Comparison of ENCODE assay signal across 8 mouse cellular contexts in genomic region chr5:106925488-106926368, GRCm38 (mm10). TPM values are rescaled to one million over a fixed set of nuclear protein-coding genes. Genes with fewer than 3 reads are reported as not detected.
A peak's percentile ranks its signal among the peaks of the same experiment; 100 is the strongest.
DNase-seq lines count a peak whose midpoint lies in the region; ATAC-seq and TF ChIP-seq lines count a peak whose summit lies in the region.

Hfm1 (minus strand) TSS chr5:106926321.

- H3K79me2 ChIP-seq in liver, adult 2 months (ENCODE audit: control insufficient read depth, insufficient read depth, low read length): no peaks in the 10 kb centered on the region

- TF ChIP-seq POLR2A in liver, adult 2 months (IDR thresholded peaks at IDR 0.05; ENCODE audit: extremely low read depth, insufficient read depth, low read length): no peak

- H3K36me3 ChIP-seq in embryonic facial prominence, embryonic 10.5 days (replicated peaks): 0 out of 2 replicates have a peak, but pooled peaks cover 3% of the 10 kb centered on the region
- H3K36me3 ChIP-seq in heart, embryonic 11.5 days (ENCODE audit: control insufficient read depth, insufficient read depth, low read length): no peaks in the 10 kb centered on the region
- H3K36me3 ChIP-seq in kidney, postnatal 0 days (ENCODE audit: insufficient read depth, low read length): no peaks in the 10 kb centered on the region
- no peaks in the 10 kb centered on the region for H3K36me3 ChIP-seq in liver, adult 2 months (ENCODE audit: control insufficient read depth, insufficient read depth, low read length)
- H3K36me3 ChIP-seq in stomach, embryonic 16.5 days (ENCODE audit: control insufficient read depth, insufficient read depth, low read length): no peaks in the 10 kb centered on the region

- H3K4me2 ChIP-seq in heart, embryonic 11.5 days: peak within 1 kb of the TSS; percentile 84
- peak within 1 kb of the TSS; percentile 90 for H3K4me2 ChIP-seq in kidney, postnatal 0 days (ENCODE audit: low read length)
- H3K4me2 ChIP-seq in stomach, embryonic 16.5 days (ENCODE audit: low read depth, low read length): peak within 1 kb of the TSS; percentile 94

- peak within 1 kb of the TSS; percentile 76 for H3K9ac ChIP-seq in heart, embryonic 11.5 days (ENCODE audit: low read depth, low read length)
- peak within 1 kb of the TSS; percentile 68 for H3K9ac ChIP-seq in kidney, postnatal 0 days (ENCODE audit: low read depth, low read length)
- H3K9ac ChIP-seq in liver, adult 2 months (ENCODE audit: low read depth, low read length): peak within 1 kb of the TSS; percentile 41
- H3K9ac ChIP-seq in stomach, embryonic 16.5 days (ENCODE audit: low read length): peak within 1 kb of the TSS; percentile 74

- no peaks in the 10 kb centered on the region for H3K9me3 ChIP-seq in embryonic facial prominence, embryonic 10.5 days
- H3K9me3 ChIP-seq in heart, embryonic 11.5 days (replicated peaks; ENCODE audit: control insufficient read depth, low read length): no peaks in the 10 kb centered on the region
- no peaks in the 10 kb centered on the region; the same call in 1 of the 2 replicates for H3K9me3 ChIP-seq in kidney, postnatal 0 days (replicated peaks; ENCODE audit: low read length)
- H3K9me3 ChIP-seq in stomach, embryonic 16.5 days (replicated peaks; ENCODE audit: control insufficient read depth, low read length): no peaks in the 10 kb centered on the region

- DNase-seq in adrenal gland, adult (ENCODE audit: inconsistent age in 2 of 2, low spot score in 1 of 2): peak; percentile 56 to 78
- DNase-seq in adrenal gland, adult 8-10 months: no peak
- peak; percentile 84 for DNase-seq in embryonic facial prominence, embryonic 10.5 days (ENCODE audit: low spot score)
- peak; percentile 73 for DNase-seq in kidney, postnatal 0 days (ENCODE audit: low spot score)
- DNase-seq in liver, adult 2 months (ENCODE audit: extremely low read depth, low read depth, low spot score): no peak
- DNase-seq in naive thymus-derived CD4-positive, alpha-beta T cell, adult 2 months (ENCODE audit: low read depth): peak; percentile 51

- no peaks in the 10 kb centered on the region for H3K27me3 ChIP-seq in embryonic facial prominence, embryonic 10.5 days (replicated peaks; ENCODE audit: low read depth, poor library complexity, severe bottlenecking)
- H3K27me3 ChIP-seq in heart, embryonic 11.5 days (ENCODE audit: control insufficient read depth, insufficient read depth, low read length): no peaks in the 10 kb centered on the region
- no peaks in the 10 kb centered on the region for H3K27me3 ChIP-seq in kidney, postnatal 0 days (ENCODE audit: insufficient read depth, low read length)
- peaks cover 5% of the 10 kb centered on the region; the same call in 1 of the 2 replicates for H3K27me3 ChIP-seq in liver, adult 2 months (ENCODE audit: control insufficient read depth, insufficient read depth, low read length)
- no peaks in the 10 kb centered on the region for H3K27me3 ChIP-seq in stomach, embryonic 16.5 days (ENCODE audit: control insufficient read depth, insufficient read depth, low read length)

- ATAC-seq in heart, embryonic 11.5 days (replicated peaks; ENCODE audit: insufficient number of reproducible peaks, low FRiP score, low TSS enrichment): peak; percentile 83
- peak; percentile 90 for ATAC-seq in kidney, postnatal 0 days (replicated peaks; ENCODE audit: low FRiP score, low read depth)
- ATAC-seq in stomach, embryonic 16.5 days (ENCODE audit: insufficient read depth, low FRiP score): peak; percentile 92

- under 1% methylated on average over 70 of the region's 76 CpGs for WGBS in embryonic facial prominence, embryonic 10.5 days
- WGBS in heart, embryonic 11.5 days (ENCODE audit: insufficient replicate concordance): 2% methylated on average over 63 of the region's 76 CpGs
- 1% methylated on average over 65 of the region's 76 CpGs for WGBS in kidney, postnatal 0 days
- WGBS in liver, adult 2 months: 3% methylated on average over 72 of the region's 76 CpGs
- under 1% methylated on average over 58 of the region's 76 CpGs for WGBS in stomach, embryonic 16.5 days

- H3K4me3 ChIP-seq in embryonic facial prominence, embryonic 10.5 days: peak within 1 kb of the TSS; percentile 85
- peak within 1 kb of the TSS; percentile 65 for H3K4me3 ChIP-seq in heart, embryonic 11.5 days (ENCODE audit: low read depth, low read length)
- peak within 1 kb of the TSS; percentile 49 for H3K4me3 ChIP-seq in kidney, postnatal 0 days (replicated peaks; ENCODE audit: low read depth, low read length)
- H3K4me3 ChIP-seq in liver, adult 2 months (ENCODE audit: insufficient read depth, low read depth, low read length): peak within 1 kb of the TSS; percentile 14; the same call in 1 of the 2 replicates
- peak within 1 kb of the TSS; percentile 56 for H3K4me3 ChIP-seq in stomach, embryonic 16.5 days (replicated peaks; ENCODE audit: low read length)

- H3K27ac ChIP-seq in embryonic facial prominence, embryonic 10.5 days (replicated peaks): peak within 1 kb of the TSS; percentile 93
- no peak within 1 kb of the TSS for H3K27ac ChIP-seq in heart, embryonic 11.5 days (ENCODE audit: low read depth, low read length)
- no peak within 1 kb of the TSS for H3K27ac ChIP-seq in kidney, postnatal 0 days
- H3K27ac ChIP-seq in liver, adult 2 months (replicated peaks; ENCODE audit: insufficient read depth, low read depth, low read length): no peak within 1 kb of the TSS
- no peak within 1 kb of the TSS for H3K27ac ChIP-seq in stomach, embryonic 16.5 days (ENCODE audit: low read length)

- peaks cover 8% of the 10 kb centered on the region; the same call in 1 of the 2 replicates for H3K4me1 ChIP-seq in embryonic facial prominence, embryonic 10.5 days
- H3K4me1 ChIP-seq in heart, embryonic 11.5 days (ENCODE audit: control insufficient read depth, insufficient read depth, low read length): no peaks in the 10 kb centered on the region
- no peaks in the 10 kb centered on the region for H3K4me1 ChIP-seq in kidney, postnatal 0 days (replicated peaks; ENCODE audit: insufficient read depth, low read length)
- no peaks in the 10 kb centered on the region for H3K4me1 ChIP-seq in liver, adult 2 months (ENCODE audit: control insufficient read depth, insufficient read depth, low read length)
- 0 out of 2 replicates have a peak, but pooled peaks cover 3% of the 10 kb centered on the region for H3K4me1 ChIP-seq in stomach, embryonic 16.5 days (ENCODE audit: control insufficient read depth, insufficient read depth, low read length)

- no peak for TF ChIP-seq CTCF in kidney, postnatal 0 days (IDR thresholded peaks at IDR 0.05; ENCODE audit: low read depth)
- TF ChIP-seq CTCF in liver, adult 2 months (IDR thresholded peaks at IDR 0.05; ENCODE audit: low read depth, low read length): no peak

RNA-seq across cellular contexts. Expression of gene Hfm1, which starts in this region (rescaled TPM):
- under 1 TPM in 2 of 4 experiments, not detected in 2; 0.12 to 0.13 TPM for total RNA-seq in adrenal gland, adult 8-10 months (2022)
- polyA plus RNA-seq in embryonic facial prominence, embryonic 10.5 days (2016; fragmentation: Nextera tagmentation; extraction: Ambion mirVana): 3.0 TPM in 2 replicates
- 1.2 and 1.6 TPM in 2 replicates for polyA plus RNA-seq in heart, embryonic 11.5 days (2014; fragmentation: Nextera tagmentation; extraction: Ambion mirVana)
- polyA plus RNA-seq in kidney, postnatal 0 days (2015; fragmentation: Nextera tagmentation; extraction: Ambion mirVana): 1.1 and 1.2 TPM in 2 replicates
- not detected in 2 replicates for total RNA-seq in liver, adult 2 months (2014; rRNA removed)
- polyA plus RNA-seq in liver, adult 2 months (2012; rRNA removed): not detected in 2 replicates
- polyA plus RNA-seq in stomach, embryonic 16.5 days (2015; fragmentation: Nextera tagmentation; extraction: Ambion mirVana): 0.67 and 0.87 TPM in 2 replicates

Comparison
In these comparisons a context has a peak if more than half of its experiments do, and no peak if none do; other contexts are left out.
1. DNase-seq: peak in adrenal gland, adult (2 of 2), embryonic facial prominence, embryonic 10.5 days (single experiment), kidney, postnatal 0 days (single experiment) and naive thymus-derived CD4-positive, alpha-beta T cell, adult 2 months (single experiment); none in adrenal gland, adult 8-10 months (single experiment) and liver, adult 2 months (single experiment).
2. Peak in ATAC-seq, H3K4me3 ChIP-seq, H3K9ac ChIP-seq and H3K4me2 ChIP-seq in stomach, embryonic 16.5 days; RNA of the gene not detected or under 1 TPM.
3. H3K4me3 ChIP-seq: peak in every context shown above with its lines; median percentile 85 in embryonic facial prominence, embryonic 10.5 days; 65 in heart, embryonic 11.5 days; 56 in stomach, embryonic 16.5 days; 49 in kidney, postnatal 0 days; 14 in liver, adult 2 months.
4. Peak in every context shown above with its lines, with median percentiles within 50 percentile points of each other: ATAC-seq, H3K4me2 ChIP-seq and H3K9ac ChIP-seq.